Mouse (Mus musculus) intestine, embryonic 16.5 days (tissue): Measurements from ENCODE around the gene Mad2l2. TPM values are rescaled to one million over a fixed set of nuclear protein-coding genes. Genes with fewer than 3 reads are reported as not detected.

Source experiments
- ATAC-seq: fragments of 200-750 bp; cut with Nextera tagmentation; 2 replicates; pipeline ENCODE4 v1.8.0; 2017; ENCODE audit warnings: moderate TSS enrichment, moderate library complexity
- H3K27ac ChIP-seq: fragments of 300-500 bp; sonication (generic); 2 replicates; pipeline ENCODE4 v1.5.1; 2014; ENCODE audit warnings: mild to moderate bottlenecking, low read length
- H3K27me3 ChIP-seq: fragments of 300-500 bp; sonication (generic); replicated peaks from 2 replicates; pipeline ENCODE4 v1.6.1; 2014; ENCODE audit warnings: low read length, control low read depth, mixed read lengths; ENCODE audit not compliant: control insufficient read depth, insufficient read depth
- H3K36me3 ChIP-seq: fragments of 300-500 bp; sonication (generic); 2 replicates; pipeline ENCODE4 v1.6.1; 2014; ENCODE audit warnings: low read length, control low read depth; ENCODE audit not compliant: control insufficient read depth, insufficient read depth
- H3K4me1 ChIP-seq: fragments of 300-500 bp; sonication (generic); 2 replicates; pipeline ENCODE4 v1.6.1; 2014; ENCODE audit warnings: low read length, control low read depth, mixed read lengths; ENCODE audit not compliant: control insufficient read depth, insufficient read depth
- H3K4me2 ChIP-seq: fragments of 300-500 bp; sonication (generic); 2 replicates; pipeline ENCODE4 v1.6.1; 2014; ENCODE audit warnings: low read depth, low read length, control low read depth
- H3K4me3 ChIP-seq: fragments of 300-500 bp; sonication (generic); 2 replicates; pipeline ENCODE4 v1.5.1; 2014; ENCODE audit warnings: mild to moderate bottlenecking, low read length
- H3K9ac ChIP-seq: fragments of 300-500 bp; sonication (generic); 2 replicates; pipeline ENCODE4 v1.6.1; 2014; ENCODE audit warnings: low read depth, low read length
- H3K9me3 ChIP-seq: fragments of 300-500 bp; sonication (generic); 2 replicates; pipeline ENCODE4 v1.6.1; 2016; ENCODE audit warnings: low read length, control low read depth; ENCODE audit not compliant: control insufficient read depth
- WGBS: fragments of 180-500 bp; shearing (Covaris S2); extraction: QIAGEN DNeasy Blood & Tissue Kit; methylation state at CpG from one replicate; pipeline ENCODE4 v1.1.7; 2014; 5-methylcytosine and 5-hydroxymethylcytosine counted together
- polyA plus RNA-seq: library from polyadenylated mRNA; unstranded; fragments of >200 nt; fragmentation: Nextera tagmentation; extraction: Ambion mirVana; gene quantifications from 2 replicates; pipeline ENCODE4 v1.2.1, GENCODE M21; 2015

Gene Mad2l2
- polyA plus RNA-seq, 1 experiment from 2014 or later, result 30.1 TPM

DNA sequence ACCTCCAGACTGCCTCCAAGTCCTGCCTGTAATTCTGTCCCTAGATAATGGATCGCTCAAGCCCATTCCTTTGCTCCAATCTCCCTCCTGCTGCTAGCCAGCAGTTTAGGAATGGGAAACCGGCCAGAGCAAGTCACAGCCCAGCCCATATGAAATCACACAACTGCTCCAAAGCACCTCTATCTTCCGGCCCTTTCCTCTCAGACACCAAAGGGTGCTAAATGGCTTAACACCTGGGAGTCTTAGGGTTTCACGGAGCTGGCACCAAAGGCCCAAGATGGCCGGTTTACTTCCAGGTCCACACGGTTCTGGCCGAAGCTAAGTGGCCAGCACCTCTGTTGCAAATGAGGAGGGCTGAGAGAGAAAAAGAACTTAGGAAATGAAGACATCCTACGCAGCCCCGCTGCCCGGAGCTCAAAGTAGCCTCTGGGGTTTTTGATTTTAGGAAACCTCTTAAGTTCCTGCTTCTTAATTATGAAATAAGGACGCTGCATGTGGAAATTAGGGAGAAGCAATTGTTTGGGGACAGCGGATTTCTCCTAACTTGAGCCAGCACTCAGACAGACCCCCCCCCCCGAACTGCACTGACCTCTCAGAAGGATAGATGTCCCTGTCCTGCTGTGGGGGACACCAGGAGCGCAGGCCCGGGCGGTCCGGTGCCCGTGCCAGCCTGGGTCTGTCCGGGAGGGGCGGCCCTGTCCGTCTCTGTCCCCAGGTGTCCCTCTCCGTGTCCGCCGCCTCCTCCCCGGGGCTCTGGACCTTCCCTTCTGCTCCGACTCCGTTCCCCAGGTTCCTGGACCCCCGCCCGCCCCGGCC lies 42.9 kb upstream of the Mad2l2 start:
- WGBS, result 5% methylated on average over 30 of the region's 30 CpGs
- Histone ChIP-seq H3K36me3 (no peaks in the 10 kb centered on the region), H3K4me1 (peaks cover 26% of the 10 kb centered on the region), H3K4me2 (peak overlapping the region; percentile 87), H3K4me3 (peak overlapping the region; percentile 88), H3K27me3 (no peaks in the 10 kb centered on the region), H3K9ac (peak overlapping the region; percentile 90), H3K27ac (peak overlapping the region; percentile 57), H3K9me3 (no peaks in the 10 kb centered on the region)
- ATAC-seq, result peak; percentile 65

DNA sequence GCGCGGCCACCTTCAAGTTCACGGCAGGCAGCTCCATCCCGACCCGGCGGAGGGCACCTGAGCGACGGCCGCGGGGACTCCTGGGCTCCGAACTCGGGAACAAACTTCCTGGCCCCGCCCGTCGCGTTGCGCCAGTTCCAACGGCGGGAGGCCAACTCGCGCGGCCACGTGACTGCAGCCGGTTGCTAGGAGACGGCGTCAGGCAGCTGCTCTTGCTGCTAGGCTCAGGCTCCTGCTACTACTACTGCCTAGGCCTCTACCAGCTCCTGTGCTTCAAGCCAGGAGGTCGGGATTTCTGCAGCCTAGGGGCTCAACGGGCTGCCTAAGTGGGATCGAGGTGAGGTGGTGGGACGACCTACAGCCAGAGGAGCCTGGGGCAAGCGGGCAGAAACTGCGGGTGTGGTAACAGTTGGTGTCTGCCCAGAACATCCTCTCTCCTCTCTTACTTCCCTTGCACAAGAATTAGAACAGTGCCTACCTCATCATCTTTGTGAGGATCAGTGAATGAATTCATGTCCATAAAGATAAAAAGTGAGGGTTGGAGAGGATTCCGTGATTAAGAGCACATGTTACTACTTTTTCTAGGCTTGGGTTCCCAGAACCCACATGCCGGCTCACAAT lies 42.2 kb upstream of the Mad2l2 start, which contains the start of gene Agtrap:
Agtrap (minus strand) TSS at position 125 of the 621 bp plus-strand sequence.
- WGBS, result 6% methylated on average over 34 of the region's 34 CpGs
- Histone ChIP-seq H3K4me2 (peak within 1 kb of the TSS; percentile 87), H3K27me3 (no peaks in the 10 kb centered on the region), H3K4me1 (peaks cover 26% of the 10 kb centered on the region), H3K36me3 (no peaks in the 10 kb centered on the region), H3K9me3 (no peaks in the 10 kb centered on the region), H3K27ac (peak within 1 kb of the TSS; percentile 57), H3K4me3 (peak within 1 kb of the TSS; percentile 88), H3K9ac (peak within 1 kb of the TSS; percentile 90)
- ATAC-seq, result peak; percentile 90

DNA sequence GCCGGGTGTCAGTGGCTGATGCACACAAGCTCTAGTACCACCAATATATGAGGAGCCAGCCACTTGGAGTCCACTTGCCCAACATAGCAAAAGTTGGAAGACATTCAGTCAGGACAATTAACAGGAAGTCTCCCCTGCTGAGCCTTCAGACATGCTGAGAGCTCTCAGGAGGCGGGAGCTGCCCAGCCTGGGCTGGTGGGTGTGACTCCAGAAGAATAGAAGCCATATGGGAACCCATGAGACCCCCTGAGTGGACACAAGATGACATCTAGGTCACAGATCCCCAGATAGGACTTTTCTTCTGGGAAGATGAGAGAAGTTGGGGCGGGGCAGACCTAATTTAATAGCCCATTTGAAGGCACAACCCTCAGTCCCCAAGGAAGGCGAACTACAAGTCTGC lies 41.0 kb upstream of the Mad2l2 start:
- no peaks in the 10 kb centered on the region for H3K27me3 ChIP-seq
- ATAC-seq, result no peak
- no peaks in the 10 kb centered on the region for H3K9me3 ChIP-seq
- H3K4me3 ChIP-seq, result no peak overlapping the region
- WGBS, result 73% methylated on average over 4 of the region's 4 CpGs
- H3K4me1 ChIP-seq, result peaks cover 25% of the 10 kb centered on the region
- no peak overlapping the region for H3K27ac ChIP-seq
- H3K4me2 ChIP-seq, result no peak overlapping the region
- no peak overlapping the region for H3K9ac ChIP-seq
- no peaks in the 10 kb centered on the region for H3K36me3 ChIP-seq

DNA sequence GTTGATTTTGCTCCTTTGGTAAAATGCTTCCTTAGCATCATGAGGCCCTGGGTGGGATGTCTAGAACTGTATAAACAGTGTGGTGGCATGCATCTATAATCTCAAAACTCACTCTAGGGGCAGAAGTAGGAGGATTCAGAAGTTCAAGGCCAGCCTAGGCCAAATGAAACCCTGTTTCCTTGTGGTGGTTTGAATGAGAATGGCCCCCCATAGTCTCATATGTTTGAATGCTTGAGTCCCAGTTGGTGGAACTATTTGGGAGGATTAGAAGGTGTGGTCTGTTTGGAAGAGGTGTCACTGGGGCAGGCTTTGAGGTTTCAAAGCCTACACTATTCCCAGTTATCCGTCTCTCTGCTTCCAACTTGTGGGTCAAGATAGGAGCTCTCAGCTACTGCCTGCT lies 39.0 kb upstream of the Mad2l2 start:
- H3K9me3 ChIP-seq, result no peaks in the 10 kb centered on the region
- no peak overlapping the region for H3K4me3 ChIP-seq
- peaks cover 10% of the 10 kb centered on the region for H3K4me1 ChIP-seq
- no peak overlapping the region for H3K27ac ChIP-seq
- no peak overlapping the region for H3K9ac ChIP-seq
- 90% methylated on average over 1 of the region's 1 CpGs for WGBS
- H3K4me2 ChIP-seq, result no peak overlapping the region
- no peak for ATAC-seq
- H3K27me3 ChIP-seq, result no peaks in the 10 kb centered on the region
- H3K36me3 ChIP-seq, result no peaks in the 10 kb centered on the region

DNA sequence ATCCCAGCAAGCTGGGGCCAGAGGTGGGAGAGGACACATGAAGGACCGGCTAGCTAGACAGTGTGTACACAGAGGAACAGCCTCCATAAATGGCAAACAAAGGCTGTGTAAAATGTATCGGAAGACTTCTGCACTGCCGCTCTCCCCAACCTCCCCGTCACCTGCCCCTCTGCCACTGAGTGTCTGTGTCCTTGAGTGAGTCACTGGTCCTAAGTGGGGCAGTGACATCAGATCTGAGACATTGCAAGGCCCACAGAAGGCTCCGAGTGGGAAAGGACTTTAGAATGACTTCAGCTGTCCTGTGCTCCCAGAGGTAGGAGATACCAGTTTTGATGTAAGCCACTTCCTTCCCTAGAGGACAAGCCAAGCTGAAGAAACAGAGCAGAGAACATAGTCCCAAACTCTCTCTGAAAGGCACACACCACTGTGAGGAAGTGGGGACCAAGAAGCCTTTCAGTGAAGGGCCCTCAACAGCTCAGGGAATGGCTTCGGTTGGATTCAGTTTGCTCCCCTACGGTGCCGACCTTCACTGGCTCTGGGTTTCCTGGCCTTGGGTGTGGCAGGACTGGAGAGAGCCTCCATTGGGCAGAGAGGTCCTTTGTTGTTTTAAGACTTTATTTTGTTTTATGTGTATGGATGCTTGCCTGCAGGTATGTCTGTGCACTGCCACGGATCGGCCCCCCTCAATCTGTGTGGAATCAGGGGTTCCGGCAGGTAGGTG lies 37.5 kb upstream of the Mad2l2 start:
- Histone ChIP-seq H3K36me3 (no peaks in the 10 kb centered on the region), H3K4me2 (no peak overlapping the region), H3K9ac (no peak overlapping the region), H3K27ac (no peak overlapping the region), H3K4me3 (no peak overlapping the region), H3K27me3 (no peaks in the 10 kb centered on the region), H3K9me3 (no peaks in the 10 kb centered on the region), H3K4me1 (no peaks in the 10 kb centered on the region)
- ATAC-seq, result no peak
- 76% methylated on average over 11 of the region's 11 CpGs for whole genome bisulfite sequencing

DNA sequence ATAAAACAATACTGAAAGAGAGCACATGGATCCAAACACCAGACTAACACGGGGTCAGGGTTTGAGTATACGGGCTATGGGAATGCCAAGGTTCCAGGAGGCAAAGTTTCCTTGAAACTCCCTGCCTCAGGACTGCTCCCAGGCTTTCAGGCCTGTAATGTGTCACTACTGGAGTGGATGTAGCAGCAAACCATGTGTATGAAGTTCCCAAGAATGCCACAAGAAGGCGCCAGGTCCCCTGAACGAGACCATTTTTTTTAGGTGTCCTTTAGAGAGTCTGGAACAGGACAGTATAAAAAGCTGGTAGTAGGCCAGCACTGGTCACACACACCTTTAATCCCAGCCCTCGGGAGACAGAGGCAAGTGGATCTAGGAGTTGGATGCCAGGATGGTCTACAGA lies 36.0 kb upstream of the Mad2l2 start:
- WGBS, result 92% methylated on average over 5 of the region's 5 CpGs
- H3K4me2 ChIP-seq, result no peak overlapping the region
- no peak overlapping the region for H3K9ac ChIP-seq
- H3K27ac ChIP-seq, result no peak overlapping the region
- no peak for ATAC-seq
- no peak overlapping the region for H3K4me3 ChIP-seq
- no peaks in the 10 kb centered on the region for H3K27me3 ChIP-seq
- no peaks in the 10 kb centered on the region for H3K36me3 ChIP-seq
- H3K4me1 ChIP-seq, result no peaks in the 10 kb centered on the region
- no peaks in the 10 kb centered on the region for H3K9me3 ChIP-seq

DNA sequence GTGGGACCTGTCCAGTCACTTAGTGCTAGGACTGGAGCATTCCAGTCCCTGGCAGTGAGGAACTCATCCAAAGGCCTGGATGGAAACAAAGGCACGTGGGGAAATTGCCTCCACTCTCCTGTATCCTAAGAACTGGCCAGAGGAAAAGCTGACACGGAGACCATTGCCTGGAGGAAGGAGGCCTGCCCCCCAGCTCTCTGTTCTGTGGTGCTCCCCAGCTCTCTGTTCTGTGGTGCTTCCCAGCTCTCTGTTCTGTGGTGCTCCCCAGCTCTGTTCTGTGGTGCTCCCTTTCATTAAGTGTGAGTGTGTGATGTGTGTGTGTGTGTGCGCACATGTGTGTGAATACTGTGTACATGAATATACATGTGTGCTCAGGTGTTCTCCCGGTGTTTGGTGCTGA lies 35.1 kb upstream of the Mad2l2 start:
- no peak for ATAC-seq
- Histone ChIP-seq H3K4me3 (no peak overlapping the region), H3K4me1 (no peaks in the 10 kb centered on the region)

DNA sequence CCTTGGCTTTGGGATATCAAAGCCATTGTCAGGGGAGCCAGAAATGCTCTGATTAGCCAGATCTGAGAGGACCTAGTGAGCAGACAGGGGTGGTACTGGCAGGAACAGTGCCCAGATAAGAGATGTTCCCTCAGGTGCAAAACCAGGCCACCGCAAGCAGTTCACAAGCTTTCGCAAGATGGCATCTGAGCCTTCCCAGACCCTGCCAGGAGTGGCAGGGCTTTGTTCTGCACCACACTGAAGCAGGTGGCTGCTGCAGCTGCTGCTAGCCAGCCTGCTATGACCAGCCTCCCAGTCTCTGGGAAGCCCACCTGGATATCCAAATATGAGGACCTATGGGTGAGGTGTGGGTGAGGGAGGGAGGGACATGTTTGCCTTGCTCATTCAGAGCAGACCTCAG lies 32.2 kb upstream of the Mad2l2 start:
- 86% methylated on average over 2 of the region's 2 CpGs for WGBS
- Histone ChIP-seq H3K27ac (no peak overlapping the region), H3K4me2 (no peak overlapping the region), H3K27me3 (no peaks in the 10 kb centered on the region), H3K4me3 (no peak overlapping the region), H3K9me3 (no peaks in the 10 kb centered on the region), H3K36me3 (no peaks in the 10 kb centered on the region), H3K4me1 (no peaks in the 10 kb centered on the region), H3K9ac (no peak overlapping the region)
- ATAC-seq, result no peak

More for the DNA sequence above, 35.1 kb upstream of the Mad2l2 start:
- 76% methylated on average over 4 of the region's 4 CpGs for WGBS
- no peak overlapping the region for H3K9ac ChIP-seq
- no peaks in the 10 kb centered on the region for H3K27me3 ChIP-seq
- no peak overlapping the region for H3K27ac ChIP-seq
- no peak overlapping the region for H3K4me2 ChIP-seq
- no peaks in the 10 kb centered on the region for H3K9me3 ChIP-seq
- H3K36me3 ChIP-seq, result no peaks in the 10 kb centered on the region

DNA sequence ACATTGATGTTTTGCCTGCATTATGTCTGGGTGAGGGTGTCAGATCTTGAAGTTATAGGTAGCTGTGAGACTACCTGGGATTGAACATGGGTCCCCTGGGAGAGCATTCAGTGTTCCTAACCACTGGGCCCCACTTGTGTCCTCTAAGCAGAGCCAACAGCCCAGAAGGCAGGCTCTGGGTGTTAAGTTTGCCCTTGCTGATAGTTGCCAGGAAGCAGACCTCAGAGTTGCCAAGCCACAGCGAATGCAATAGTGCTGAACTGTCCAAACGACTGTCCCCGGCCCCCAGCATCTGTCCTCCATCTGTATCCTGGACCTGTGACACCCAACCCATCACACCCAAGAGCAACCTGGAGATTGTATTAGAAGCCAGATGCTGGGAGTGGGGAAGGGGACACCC lies 31.5 kb upstream of the Mad2l2 start:
- WGBS, result 67% methylated on average over 3 of the region's 3 CpGs

More for the DNA sequence above, 31.5 kb upstream of the Mad2l2 start:
- H3K27me3 ChIP-seq, result no peaks in the 10 kb centered on the region
- no peak overlapping the region for H3K9ac ChIP-seq
- no peaks in the 10 kb centered on the region for H3K36me3 ChIP-seq
- H3K4me2 ChIP-seq, result no peak overlapping the region
- no peaks in the 10 kb centered on the region for H3K4me1 ChIP-seq
- H3K4me3 ChIP-seq, result no peak overlapping the region
- H3K27ac ChIP-seq, result no peak overlapping the region
- ATAC-seq, result no peak
- no peaks in the 10 kb centered on the region for H3K9me3 ChIP-seq
